Mouse (Mus musculus) hindbrain, embryonic 10.5 days (tissue): ENCODE results near the gene Gabarap. TPM values are rescaled to one million over a fixed set of nuclear protein-coding genes. Genes with fewer than 3 reads are reported as not detected.

Experiments used
- DNase-seq: peaks from one replicate; pipeline ENCODE4 v3.0.0-alpha.2; 2017; ENCODE audit warnings: low spot score
- H3K27ac ChIP-seq: fragments of 300-500 bp; sonication (generic); 2 replicates; pipeline ENCODE4 v1.5.1; 2016; ENCODE audit warnings: mild to moderate bottlenecking, moderate library complexity
- H3K27me3 ChIP-seq: fragments of 300-500 bp; sonication (generic); 2 replicates; pipeline ENCODE4 v1.6.1; 2016; ENCODE audit warnings: mild to moderate bottlenecking; ENCODE audit not compliant: poor library complexity, insufficient read depth, severe bottlenecking
- H3K36me3 ChIP-seq: fragments of 300-500 bp; sonication (generic); 2 replicates; pipeline ENCODE4 v1.6.1; 2016; ENCODE audit warnings: mild to moderate bottlenecking, moderate library complexity
- H3K4me1 ChIP-seq: fragments of 300-500 bp; sonication (generic); replicated peaks from 2 replicates; pipeline ENCODE4 v1.6.1; 2016; ENCODE audit warnings: mild to moderate bottlenecking
- H3K4me3 ChIP-seq: fragments of 300-500 bp; sonication (generic); 2 replicates; pipeline ENCODE4 v1.5.1; 2016; ENCODE audit warnings: mild to moderate bottlenecking, moderate library complexity
- H3K9me3 ChIP-seq: fragments of 300-500 bp; sonication (generic); 2 replicates; pipeline ENCODE4 v1.6.1; 2016; ENCODE audit warnings: mild to moderate bottlenecking, moderate library complexity
- WGBS: fragments of 180-500 bp; shearing (Covaris S2); methylation state at CpG from one replicate; pipeline ENCODE4 v1.1.7; 2016; 5-methylcytosine and 5-hydroxymethylcytosine counted together
- polyA plus RNA-seq: library from polyadenylated mRNA; unstranded; fragments of >200 nt; fragmentation: Nextera tagmentation; extraction: Ambion mirVana; gene quantifications from 2 replicates; pipeline ENCODE4 v1.2.1, GENCODE M21; 2016

Gabarap gene
- polyA plus RNA-seq, 1 experiment from 2014 or later: 580 TPM

DNA sequence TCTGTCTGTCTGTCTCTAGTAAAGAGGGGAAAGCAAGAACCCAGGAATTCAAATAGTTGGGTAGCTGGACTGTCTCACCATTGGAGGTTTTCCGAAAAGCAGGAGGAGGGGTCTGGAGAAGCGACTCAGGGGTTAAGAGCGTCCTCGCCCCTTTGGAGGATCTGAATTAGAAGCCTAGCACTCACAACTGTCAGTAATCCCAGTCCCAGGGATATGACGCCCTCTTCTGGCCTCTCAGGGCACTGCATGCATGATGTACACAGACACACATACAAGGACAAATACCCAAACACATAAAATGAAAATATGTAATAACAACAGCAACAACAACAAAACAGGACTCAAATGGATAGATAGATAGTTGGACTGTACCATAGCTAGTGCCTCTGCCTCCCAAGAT lies 30.3 kb upstream of the Gabarap start:
- Histone ChIP-seq H3K27ac (no peak overlapping the region), H3K36me3 (no peaks in the 10 kb centered on the region), H3K4me3 (no peak overlapping the region), H3K9me3 (no peaks in the 10 kb centered on the region), H3K4me1 (peaks cover 5% of the 10 kb centered on the region), H3K27me3 (peaks cover 57% of the 10 kb centered on the region)
- WGBS: 27% methylated on average over 5 of the region's 5 CpGs
- DNase-seq: no peak

DNA sequence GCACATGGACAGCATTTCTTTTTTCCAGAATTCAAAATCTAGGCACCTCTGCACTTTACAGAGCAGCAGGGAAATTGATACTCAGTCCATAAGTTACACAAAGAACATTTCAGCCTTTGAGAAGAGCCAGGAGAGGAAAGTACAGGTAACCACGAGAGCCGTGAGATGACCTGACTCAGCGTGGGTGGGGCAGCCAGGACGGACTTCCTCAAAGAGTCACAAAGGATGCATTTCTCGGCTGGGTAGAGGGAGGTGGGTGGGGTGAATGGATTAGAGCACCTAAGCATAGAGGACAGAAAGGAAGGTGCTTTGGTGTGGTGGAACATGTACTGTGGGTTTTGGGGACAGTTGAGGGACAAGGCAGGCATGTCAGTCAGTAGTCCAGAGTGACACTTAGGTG lies 29.1 kb upstream of the Gabarap start:
- Histone ChIP-seq H3K4me1 (peaks cover 15% of the 10 kb centered on the region), H3K27ac (no peak overlapping the region), H3K36me3 (no peaks in the 10 kb centered on the region), H3K9me3 (no peaks in the 10 kb centered on the region), H3K27me3 (peaks cover 69% of the 10 kb centered on the region), H3K4me3 (no peak overlapping the region)
- DNase-seq: no peak
- WGBS: 55% methylated on average over 5 of the region's 5 CpGs

DNA sequence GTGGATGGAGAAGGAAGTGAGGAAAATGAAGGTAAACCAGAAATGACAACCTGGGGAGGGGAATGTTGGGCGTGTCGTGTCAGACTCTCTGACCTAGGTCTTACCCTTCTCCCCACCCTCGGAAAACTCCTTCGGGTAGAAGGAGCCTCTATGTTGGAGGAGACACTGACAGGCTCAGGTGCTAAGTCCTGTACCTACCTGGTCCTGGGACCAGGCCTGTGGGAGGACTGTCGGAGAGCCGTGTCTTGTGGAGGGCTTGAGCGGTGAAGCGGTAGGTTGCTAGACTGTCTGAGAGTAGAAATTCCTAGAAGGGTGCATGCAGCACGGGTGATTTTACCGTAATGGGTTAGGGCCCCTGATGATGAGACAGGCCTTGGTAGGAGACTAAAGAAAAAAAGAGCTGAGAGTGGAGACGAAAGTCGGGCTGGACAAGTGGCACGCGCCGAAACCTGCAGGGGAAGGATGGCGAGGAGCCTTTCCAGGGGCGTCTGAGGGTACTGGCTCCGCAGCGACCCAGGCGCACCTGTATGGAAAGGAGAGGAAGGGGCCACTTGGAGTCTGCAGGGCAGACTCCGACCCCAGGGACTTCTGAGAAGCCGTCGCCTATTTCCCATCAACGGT lies 26.2 kb upstream of the Gabarap start, which contains the start of gene Cldn7:
Gene Cldn7, plus strand, starts transcription at position 130 of the 621 bp plus-strand sequence.
- peak within 1 kb of the TSS; percentile 71 for H3K27ac ChIP-seq
- H3K9me3 ChIP-seq: no peaks in the 10 kb centered on the region
- H3K4me3 ChIP-seq: peak within 1 kb of the TSS; percentile 45
- 10% methylated on average over 24 of the region's 24 CpGs for WGBS
- H3K4me1 ChIP-seq: peaks cover 17% of the 10 kb centered on the region
- H3K27me3 ChIP-seq: peaks cover 83% of the 10 kb centered on the region
- peaks cover 24% of the 10 kb centered on the region for H3K36me3 ChIP-seq
- DNase-seq: peak; percentile 15

DNA sequence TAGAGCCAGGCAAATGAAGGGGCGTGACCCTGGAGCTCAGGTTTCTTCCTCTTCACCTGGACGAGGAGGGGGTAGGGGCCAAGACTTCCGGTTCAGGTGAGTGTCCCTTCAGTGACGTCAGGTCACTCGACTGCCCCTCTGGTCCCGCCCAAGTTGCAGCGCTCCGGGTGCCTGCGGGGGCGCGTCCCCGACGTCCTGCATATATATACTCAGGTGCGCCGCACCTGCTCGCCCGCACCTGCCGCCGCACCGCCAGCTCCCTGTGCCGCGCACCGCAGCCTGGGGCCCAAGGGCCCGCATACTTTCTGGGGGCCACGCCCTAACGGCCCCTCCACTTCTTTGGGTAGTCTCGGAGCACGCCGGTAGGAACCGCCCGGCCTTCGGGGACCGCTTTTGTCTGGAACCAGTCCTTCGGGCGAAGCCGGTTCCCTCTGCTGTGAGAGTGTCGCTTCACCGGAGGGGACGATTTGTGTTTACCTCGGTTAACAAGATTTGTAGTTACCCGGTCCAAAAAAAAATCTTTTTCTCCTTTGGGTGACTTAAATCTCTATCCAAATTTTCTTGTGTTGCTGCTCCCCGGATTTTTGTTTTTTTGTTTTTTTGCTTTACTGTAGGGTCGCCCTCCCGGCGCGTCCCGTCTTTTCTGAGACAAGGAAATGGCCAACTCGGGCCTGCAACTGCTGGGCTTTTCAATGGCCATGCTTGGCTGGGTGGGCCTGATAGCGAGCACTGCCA lies 25.5 kb upstream of the Gabarap start:
- Histone ChIP-seq H3K36me3 (peaks cover 30% of the 10 kb centered on the region), H3K4me1 (peaks cover 17% of the 10 kb centered on the region), H3K4me3 (peak overlapping the region; percentile 45), H3K27me3 (peaks cover 78% of the 10 kb centered on the region), H3K9me3 (no peaks in the 10 kb centered on the region), H3K27ac (peak overlapping the region; percentile 75)
- peak; percentile 36 for DNase-seq
- WGBS: 2% methylated on average over 49 of the region's 49 CpGs

DNA sequence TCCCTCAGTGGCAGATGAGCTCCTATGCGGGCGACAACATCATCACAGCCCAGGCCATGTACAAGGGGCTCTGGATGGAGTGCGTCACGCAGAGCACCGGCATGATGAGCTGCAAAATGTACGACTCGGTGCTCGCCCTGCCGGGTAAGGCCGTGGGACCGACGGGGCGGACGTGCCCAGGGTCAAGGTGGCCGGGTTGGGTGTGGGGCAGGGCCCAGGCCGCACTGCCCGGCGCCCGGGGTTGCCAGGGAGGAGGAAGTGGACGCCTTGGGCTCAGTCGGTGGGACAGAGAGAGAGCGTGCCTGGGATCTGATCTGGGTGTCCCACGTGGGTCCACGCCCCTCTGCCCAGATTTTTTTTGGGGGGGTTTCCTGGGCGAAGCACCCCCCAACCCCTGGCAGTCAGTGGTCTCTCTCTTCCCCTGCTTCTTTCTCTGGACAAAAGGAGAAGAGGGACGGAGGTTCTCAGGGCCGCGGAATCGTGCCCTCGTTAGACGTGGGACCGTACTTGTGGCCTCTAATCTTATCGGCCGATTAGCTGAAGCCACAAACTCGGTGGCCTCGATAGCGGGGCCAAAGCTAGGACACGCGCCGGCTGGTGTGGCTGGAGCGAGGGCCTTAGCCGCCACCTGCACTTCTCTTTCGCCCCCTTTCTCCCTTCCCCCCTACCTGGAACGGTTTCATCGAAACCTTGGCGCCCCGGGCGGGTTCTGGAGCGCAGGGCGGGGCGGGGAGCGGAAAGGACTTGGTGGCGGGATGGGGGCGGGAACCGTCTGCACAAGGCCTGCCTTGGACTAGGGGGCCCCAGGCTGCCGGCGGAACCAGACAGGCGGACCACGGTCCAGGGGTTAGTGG lies 24.7 kb upstream of the Gabarap start:
- H3K27me3 ChIP-seq: peaks cover 76% of the 10 kb centered on the region
- H3K27ac ChIP-seq: peak overlapping the region; percentile 75
- peaks cover 35% of the 10 kb centered on the region for H3K36me3 ChIP-seq
- peaks cover 17% of the 10 kb centered on the region for H3K4me1 ChIP-seq
- no peaks in the 10 kb centered on the region for H3K9me3 ChIP-seq
- H3K4me3 ChIP-seq: peak overlapping the region; percentile 45
- WGBS: 2% methylated on average over 59 of the region's 59 CpGs
- DNase-seq: peak; percentile 48

DNA sequence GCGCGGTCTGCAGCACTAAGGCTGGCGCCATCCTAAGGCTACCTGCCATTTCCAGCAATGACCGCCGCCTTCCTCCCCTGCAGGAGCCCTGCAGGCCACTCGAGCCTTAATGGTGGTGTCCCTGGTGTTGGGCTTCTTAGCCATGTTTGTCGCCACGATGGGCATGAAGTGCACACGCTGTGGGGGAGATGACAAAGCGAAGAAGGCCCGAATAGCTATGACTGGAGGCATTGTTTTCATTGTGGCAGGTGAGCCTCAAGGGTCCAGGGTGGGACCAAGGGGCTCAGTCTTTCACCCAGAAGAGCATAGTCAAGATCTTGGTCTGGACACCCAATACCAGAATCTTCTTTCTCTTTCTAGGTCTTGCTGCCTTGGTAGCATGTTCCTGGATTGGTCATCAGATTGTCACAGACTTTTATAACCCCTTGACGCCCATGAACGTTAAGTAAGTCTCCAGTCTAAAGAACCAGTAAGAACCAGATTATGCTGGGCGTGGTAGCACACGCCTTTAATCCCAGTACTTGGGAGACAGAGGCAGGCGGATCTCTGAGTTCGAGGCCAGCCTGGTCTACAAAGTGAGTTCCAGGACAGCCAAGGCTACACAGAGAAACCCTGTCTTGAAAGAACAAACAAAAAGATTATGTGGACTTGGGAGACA lies 24.0 kb upstream of the Gabarap start:
- 42% methylated on average over 17 of the region's 17 CpGs for WGBS
- H3K27me3 ChIP-seq: peaks cover 68% of the 10 kb centered on the region
- H3K4me1 ChIP-seq: peaks cover 17% of the 10 kb centered on the region
- peak overlapping the region; percentile 75 for H3K27ac ChIP-seq
- H3K4me3 ChIP-seq: peak overlapping the region; percentile 45
- H3K36me3 ChIP-seq: peaks cover 42% of the 10 kb centered on the region
- no peaks in the 10 kb centered on the region for H3K9me3 ChIP-seq
- no peak for DNase-seq

DNA sequence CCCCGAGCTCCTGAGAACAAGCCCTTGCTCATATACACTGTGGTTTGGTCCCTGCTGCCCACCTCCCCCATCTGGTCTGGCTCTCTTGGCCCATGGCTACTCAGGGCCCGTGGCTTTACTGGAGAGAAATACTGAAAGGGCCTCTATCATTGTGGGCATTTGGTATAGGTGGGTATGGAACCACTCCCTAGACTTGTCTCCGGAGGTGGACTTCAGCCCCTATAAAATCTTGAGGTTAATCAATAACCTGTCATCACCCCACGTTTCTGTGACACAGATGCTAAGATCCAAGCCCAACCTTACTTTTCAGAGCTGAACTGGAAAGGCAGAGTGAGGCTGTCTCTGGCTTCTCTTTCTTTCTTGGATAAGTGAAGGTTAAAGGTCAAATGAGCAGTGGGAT lies 22.1 kb upstream of the Gabarap start:
- WGBS: 92% methylated on average over 4 of the region's 4 CpGs
- Histone ChIP-seq H3K4me3 (no peak overlapping the region), H3K4me1 (peaks cover 17% of the 10 kb centered on the region), H3K27me3 (peaks cover 50% of the 10 kb centered on the region), H3K27ac (no peak overlapping the region), H3K36me3 (peaks cover 60% of the 10 kb centered on the region), H3K9me3 (no peaks in the 10 kb centered on the region)
- DNase-seq: no peak

DNA sequence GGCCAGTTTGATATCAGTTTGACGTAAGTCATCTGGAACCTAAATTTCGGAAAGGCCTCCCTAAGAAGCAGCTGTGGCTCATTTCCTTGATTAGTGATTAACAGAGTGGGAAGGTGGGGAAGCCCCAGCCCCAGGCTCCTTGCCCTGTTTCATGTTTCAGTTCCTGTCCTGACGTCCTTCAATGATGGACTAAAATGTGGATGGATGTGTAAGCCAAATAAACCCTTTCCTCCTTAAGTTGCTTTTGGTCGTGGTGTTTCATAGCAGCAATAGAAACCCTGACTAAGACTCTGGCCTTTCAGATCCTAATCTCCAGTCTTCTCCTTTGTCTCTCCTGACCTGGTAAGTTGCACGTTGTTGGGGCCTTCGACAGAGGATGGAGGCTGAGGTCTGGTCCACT lies 20.7 kb upstream of the Gabarap start:
- 93% methylated on average over 6 of the region's 6 CpGs for WGBS
- Histone ChIP-seq H3K4me1 (peaks cover 15% of the 10 kb centered on the region), H3K27me3 (peaks cover 36% of the 10 kb centered on the region), H3K9me3 (no peaks in the 10 kb centered on the region), H3K4me3 (no peak overlapping the region), H3K36me3 (peaks cover 75% of the 10 kb centered on the region), H3K27ac (no peak overlapping the region)
- no peak for DNase-seq

DNA sequence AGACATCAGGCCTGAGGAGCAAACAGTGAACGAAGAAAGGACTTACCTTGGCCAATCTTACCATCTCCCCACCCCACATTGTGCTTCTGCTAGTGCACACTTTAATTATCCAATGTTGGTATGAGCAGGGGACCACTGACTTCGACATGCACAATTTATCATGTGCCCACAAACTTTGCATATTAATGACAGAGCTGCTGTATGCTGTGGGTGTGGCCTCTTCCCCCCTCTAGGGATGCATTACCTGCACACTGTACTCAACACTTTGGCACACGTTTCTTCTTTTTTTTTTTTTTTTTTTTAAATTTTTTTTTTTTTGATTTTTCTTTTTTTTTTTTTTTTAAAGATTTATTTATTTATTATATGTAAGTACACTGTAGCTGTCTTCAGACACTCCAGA lies 20.2 kb upstream of the Gabarap start:
- Histone ChIP-seq H3K4me1 (peaks cover 12% of the 10 kb centered on the region), H3K27ac (no peak overlapping the region), H3K27me3 (peaks cover 30% of the 10 kb centered on the region), H3K4me3 (no peak overlapping the region), H3K9me3 (no peaks in the 10 kb centered on the region), H3K36me3 (peaks cover 80% of the 10 kb centered on the region)
- 84% methylated on average over 3 of the region's 3 CpGs for WGBS
- DNase-seq: no peak

DNA sequence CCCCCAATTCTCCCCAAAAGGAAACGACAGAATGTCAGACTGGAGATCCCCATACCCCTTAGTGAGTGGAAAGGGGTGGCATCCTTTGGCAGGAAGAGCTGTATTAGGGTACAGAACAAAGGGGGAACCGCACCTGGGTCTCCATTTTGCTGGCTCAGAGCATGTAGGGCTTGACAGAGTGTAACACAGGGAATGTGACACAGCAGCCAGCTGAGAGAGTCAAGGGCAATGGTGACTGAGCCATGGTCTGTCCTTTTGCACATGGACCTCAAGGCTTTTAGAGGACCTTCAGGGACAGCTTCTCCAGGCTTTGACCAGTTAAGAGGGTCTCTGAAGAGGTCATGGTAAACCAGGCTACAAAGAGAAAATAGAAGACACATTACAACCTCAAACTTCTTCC lies 16.0 kb upstream of the Gabarap start:
- Histone ChIP-seq H3K9me3 (no peaks in the 10 kb centered on the region), H3K27ac (no peak overlapping the region), H3K4me1 (peaks cover 12% of the 10 kb centered on the region), H3K27me3 (no peaks in the 10 kb centered on the region), H3K36me3 (peaks cover 87% of the 10 kb centered on the region), H3K4me3 (no peak overlapping the region)
- no peak for DNase-seq
- 95% methylated on average over 2 of the region's 2 CpGs for WGBS

DNA sequence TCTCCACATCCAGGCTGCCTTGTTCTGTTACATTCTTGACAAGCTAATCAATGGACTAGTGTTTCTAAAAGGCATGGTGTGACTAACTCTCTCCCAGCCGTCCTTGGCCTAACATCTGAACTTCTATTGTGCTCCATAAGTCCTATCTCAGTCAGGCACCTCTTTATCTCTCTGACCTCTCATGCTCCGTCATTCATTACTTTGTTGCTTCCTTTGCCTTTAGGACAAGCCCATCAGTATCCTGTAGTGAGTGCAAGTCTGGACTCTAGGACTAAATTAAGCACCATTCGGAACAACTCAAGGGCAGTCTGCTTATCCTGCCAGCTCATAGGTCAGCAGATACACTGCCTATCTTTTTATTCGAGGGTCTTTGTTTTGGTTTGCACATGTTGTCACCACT lies 14.7 kb upstream of the Gabarap start:
- no peak for DNase-seq
- Histone ChIP-seq H3K27ac (no peak overlapping the region), H3K4me1 (peaks cover 12% of the 10 kb centered on the region), H3K4me3 (no peak overlapping the region), H3K9me3 (no peaks in the 10 kb centered on the region), H3K36me3 (peaks cover 77% of the 10 kb centered on the region), H3K27me3 (no peaks in the 10 kb centered on the region)
- WGBS: 83% methylated on average over 4 of the region's 4 CpGs

DNA sequence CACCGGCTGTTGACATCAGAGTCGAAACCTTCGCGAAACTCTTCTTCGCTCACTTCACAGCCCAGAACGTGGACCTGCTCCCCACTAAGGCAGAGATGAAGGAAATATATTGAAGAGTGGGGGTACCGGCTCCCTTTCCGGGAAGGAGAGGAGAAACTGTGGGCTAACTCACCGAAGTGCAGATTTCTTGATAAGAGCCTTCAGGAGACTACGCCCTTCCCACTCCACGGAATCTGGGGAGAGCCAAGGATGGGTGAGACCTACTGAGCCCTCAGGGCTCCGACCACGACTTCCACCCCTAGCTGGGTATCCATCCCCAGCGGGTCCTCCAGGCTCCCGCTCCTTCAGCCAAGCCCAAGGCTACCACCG lies 11.1 kb upstream of the Gabarap start:
- Histone ChIP-seq H3K4me3 (peak overlapping the region; percentile 99), H3K36me3 (peaks cover 61% of the 10 kb centered on the region), H3K27me3 (no peaks in the 10 kb centered on the region), H3K9me3 (no peaks in the 10 kb centered on the region), H3K4me1 (peaks cover 34% of the 10 kb centered on the region), H3K27ac (peak overlapping the region; percentile 99)
- DNase-seq: no peak
- 4% methylated on average over 16 of the region's 16 CpGs for WGBS
